Mouse (Mus musculus) ES-Bruce4 (cell line): ENCODE data around the gene Hist1h2be.

Experiments used
- CTCF ChIP-seq: IDR thresholded peaks from one replicate; pipeline ENCODE4 v1.8.1; 2011; ENCODE audit warnings: low read depth, low read length
- POLR2A ChIP-seq: IDR thresholded peaks from one replicate; pipeline ENCODE4 v1.8.1; 2011; ENCODE audit warnings: low read length; ENCODE audit not compliant: insufficient read depth

DNA sequence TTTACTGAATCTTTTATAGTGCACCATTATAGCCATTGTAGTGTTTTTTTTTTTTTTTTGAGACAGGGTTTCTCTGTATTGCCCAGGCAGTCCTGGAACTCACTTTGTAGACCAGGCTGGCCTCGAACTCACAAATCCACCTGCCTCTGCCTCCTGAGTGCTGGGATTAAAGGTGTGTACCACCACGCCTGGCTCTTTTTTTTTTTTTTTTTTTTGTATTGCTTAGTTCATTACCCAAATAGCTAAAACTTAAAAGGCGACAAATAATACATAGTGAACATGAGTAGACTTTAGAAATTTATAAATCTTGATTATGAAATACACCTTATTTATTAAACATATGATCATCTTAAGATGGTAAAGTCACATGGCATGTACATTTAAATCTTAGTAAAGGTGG, 79.4 kb downstream of the Hist1h2be start:
- TF ChIP-seq CTCF (no peak), POLR2A (no peak)
